Mouse (Mus musculus) midbrain, embryonic 16.5 days (tissue): ENCODE data around the gene Wdr45. TPM values are rescaled to one million over a fixed set of nuclear protein-coding genes. Genes with fewer than 3 reads are reported as not detected.
"Not testable (repeated sequence)": the region's sequence is repeated elsewhere in the genome, so short reads cannot be mapped to it uniquely, and the experiment has no call there.

ENCODE experiments used
- ATAC-seq: fragments of 200-750 bp; cut with Nextera tagmentation; 2 replicates; pipeline ENCODE4 v1.8.0; 2017; ENCODE audit warnings: moderate TSS enrichment
- H3K27ac ChIP-seq: fragments of 300-500 bp; sonication (generic); 2 replicates; pipeline ENCODE4 v1.5.1; 2014; ENCODE audit warnings: mild to moderate bottlenecking, low read length, mixed read lengths
- H3K27me3 ChIP-seq: fragments of 300-500 bp; sonication (generic); 2 replicates; pipeline ENCODE4 v1.6.1; 2014; ENCODE audit warnings: low read depth, low read length, mixed read lengths; ENCODE audit not compliant: control insufficient read depth, insufficient read depth
- H3K36me3 ChIP-seq: fragments of 300-500 bp; sonication (generic); 2 replicates; pipeline ENCODE4 v1.6.1; 2014; ENCODE audit warnings: mild to moderate bottlenecking, low read length, moderate library complexity, mixed read lengths; ENCODE audit not compliant: control insufficient read depth, insufficient read depth
- H3K4me1 ChIP-seq: fragments of 300-500 bp; sonication (generic); 2 replicates; pipeline ENCODE4 v1.6.1; 2014; ENCODE audit warnings: mild to moderate bottlenecking, low read length, mixed read lengths; ENCODE audit not compliant: control insufficient read depth, insufficient read depth
- H3K4me2 ChIP-seq: fragments of 300-500 bp; sonication (generic); 2 replicates; pipeline ENCODE4 v1.6.1; 2014; ENCODE audit warnings: mild to moderate bottlenecking, low read length, mixed read lengths
- H3K4me3 ChIP-seq: fragments of 300-500 bp; sonication (generic); 2 replicates; pipeline ENCODE4 v1.5.1; 2014; ENCODE audit warnings: low read depth, mild to moderate bottlenecking, low read length, moderate library complexity, mixed read lengths
- H3K9ac ChIP-seq: fragments of 300-500 bp; sonication (generic); 2 replicates; pipeline ENCODE4 v1.6.1; 2014; ENCODE audit warnings: low read depth, low read length, mixed read lengths
- H3K9me3 ChIP-seq: fragments of 300-500 bp; sonication (generic); replicated peaks from 2 replicates; pipeline ENCODE4 v1.6.1; 2014; ENCODE audit warnings: mild to moderate bottlenecking, low read length, mixed read lengths; ENCODE audit not compliant: control insufficient read depth, poor library complexity, severe bottlenecking
- WGBS: fragments of 180-500 bp; shearing (Covaris S2); extraction: QIAGEN DNeasy Blood & Tissue Kit; methylation state at CpG from one replicate; pipeline ENCODE4 v1.1.7; 2014; 5-methylcytosine and 5-hydroxymethylcytosine counted together
- polyA plus RNA-seq: library from polyadenylated mRNA; unstranded; fragments of >200 nt; fragmentation: Nextera tagmentation; extraction: Ambion mirVana; gene quantifications from 2 replicates; pipeline ENCODE4 v1.2.1, GENCODE M21; 2015

Wdr45 gene
- polyA plus RNA-seq, 1 experiment from 2014 or later: 30.8 TPM

GRCm38 (mm10) chrX:7696954-7697381, 17.2 kb upstream of the Wdr45 start, which contains the start of gene Gpkow:
TSS of gene Gpkow (plus strand) at chrX:7697131.
- no peaks in the 10 kb centered on the region for H3K36me3 ChIP-seq
- ATAC-seq: peak; percentile 97

GRCm38 (mm10) chrX:7713764-7714134, 384 bp upstream of the Wdr45 start:
- not testable (repeated sequence) for H3K9me3 ChIP-seq, H3K36me3 ChIP-seq, H3K27me3 ChIP-seq, H3K4me1 ChIP-seq, ATAC-seq, H3K9ac ChIP-seq, H3K27ac ChIP-seq
- peak overlapping the region; percentile 34 for H3K4me3 ChIP-seq
- 30% methylated on average over 4 of the region's 12 CpGs for WGBS
- H3K4me2 ChIP-seq: peak overlapping the region; percentile 43

More at GRCm38 (mm10) chrX:7696954-7697381, 17.2 kb upstream of the Wdr45 start, which contains the start of gene Gpkow:
- no peaks in the 10 kb centered on the region for H3K27me3 ChIP-seq
- peak within 1 kb of the TSS; percentile 70 for H3K27ac ChIP-seq
- H3K9ac ChIP-seq: peak within 1 kb of the TSS; percentile 55
- peak within 1 kb of the TSS; percentile 66 for H3K4me2 ChIP-seq
- peak within 1 kb of the TSS; percentile 55 for H3K4me3 ChIP-seq
- H3K4me1 ChIP-seq: peaks cover 3% of the 10 kb centered on the region; the same call in 1 of the 2 replicates
- 15% methylated on average over 33 of the region's 33 CpGs for WGBS
- no peaks in the 10 kb centered on the region for H3K9me3 ChIP-seq

DNA sequence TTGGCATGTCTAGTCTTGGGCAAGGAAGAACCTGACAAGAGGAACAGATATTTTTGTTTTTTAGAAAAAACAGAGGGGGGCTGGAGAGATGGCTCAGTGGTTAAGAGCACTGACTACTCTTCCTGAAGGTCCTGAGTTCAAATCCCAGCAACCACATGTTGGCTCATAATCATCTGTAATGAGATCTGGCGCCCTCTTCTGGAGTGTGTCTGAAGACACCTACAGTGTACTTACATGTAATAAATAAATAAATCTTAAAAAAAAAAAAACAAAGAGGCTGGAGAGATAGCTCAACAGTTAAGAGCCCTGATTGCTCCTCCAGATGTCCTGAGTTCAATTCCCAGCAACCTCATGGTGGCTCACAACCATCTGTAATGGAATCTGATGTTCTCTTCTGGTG, 1.9 kb downstream of the Wdr45 start:
- H3K4me3 ChIP-seq, H3K36me3 ChIP-seq, H3K9ac ChIP-seq, H3K9me3 ChIP-seq, H3K27ac ChIP-seq, H3K4me2 ChIP-seq, H3K4me1 ChIP-seq, ATAC-seq, H3K27me3 ChIP-seq: not testable (repeated sequence)
- 28% methylated on average over 1 of the region's 1 CpGs for WGBS

DNA sequence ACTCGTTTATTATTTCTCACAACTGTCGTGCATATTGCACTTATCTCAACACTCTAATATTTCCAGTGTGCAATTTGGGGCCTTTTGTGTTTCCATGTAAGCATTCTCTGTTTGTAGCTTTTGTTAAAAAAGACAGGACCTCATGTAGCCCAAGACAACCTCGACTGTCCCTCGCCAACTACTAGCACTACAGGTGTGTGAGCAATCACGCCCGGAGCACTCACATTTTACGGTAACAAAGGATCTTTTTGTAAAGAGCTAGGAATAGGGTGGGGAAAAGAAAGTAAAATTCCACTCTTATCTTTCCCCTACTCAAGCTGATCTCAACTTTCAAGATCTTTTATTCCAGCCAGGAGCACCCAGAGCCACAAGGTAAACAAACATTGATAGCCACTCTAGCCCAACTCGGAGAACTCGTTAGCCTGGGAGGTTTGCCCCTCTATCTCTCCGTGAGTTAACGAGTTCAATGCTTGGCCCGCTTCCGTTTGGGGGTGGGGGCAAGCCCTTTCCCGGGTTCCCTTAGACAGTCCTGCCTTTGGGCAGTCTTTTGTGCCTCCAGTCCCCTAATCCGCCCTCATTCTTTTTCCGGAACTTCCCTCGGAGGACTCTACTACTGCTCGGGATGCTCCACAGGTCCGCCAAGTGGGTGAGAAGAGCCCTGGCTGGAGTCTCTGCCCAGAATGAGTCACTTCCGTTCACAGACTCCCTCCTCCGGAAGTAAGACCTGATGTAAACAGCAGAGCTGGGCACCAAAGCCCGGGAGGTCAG, 7.6 kb downstream of the Wdr45 start, which contains the start of gene Gm45208:
Gm45208 (plus strand) TSS at position 732 of the 768 bp plus-strand sequence.
- Histone ChIP-seq H3K4me3 (peak within 1 kb of the TSS; percentile 57), H3K36me3 (no peaks in the 10 kb centered on the region), H3K9ac (peak within 1 kb of the TSS; percentile 70), H3K27me3 (no peaks in the 10 kb centered on the region), H3K9me3 (no peaks in the 10 kb centered on the region), H3K4me2 (peak within 1 kb of the TSS; percentile 75), H3K4me1 (peaks cover 6% of the 10 kb centered on the region), H3K27ac (peak within 1 kb of the TSS; percentile 93)
- 30% methylated on average over 22 of the region's 22 CpGs for WGBS
- peak; percentile 92 for ATAC-seq

DNA sequence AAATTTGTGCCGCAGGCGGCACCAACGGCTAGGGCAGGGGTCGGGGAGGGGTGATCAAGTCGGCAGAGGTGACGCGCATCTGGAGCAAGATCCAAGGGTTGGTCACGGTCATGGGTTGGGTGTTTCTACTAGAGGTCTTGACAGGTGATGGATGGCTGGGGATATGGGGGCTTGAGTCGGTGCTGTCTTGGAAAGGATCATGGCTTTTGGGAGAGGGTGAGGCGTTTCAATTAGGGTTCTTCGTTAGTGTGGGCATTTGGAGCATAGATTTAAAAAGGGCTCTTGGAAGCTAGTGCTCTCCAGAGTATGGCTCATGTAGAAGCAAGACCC, 8.1 kb downstream of the Wdr45 start:
- Histone ChIP-seq H3K9ac (peak overlapping the region; percentile 70), H3K4me2 (peak overlapping the region; percentile 75), H3K27ac (peak overlapping the region; percentile 93), H3K27me3 (no peaks in the 10 kb centered on the region), H3K36me3 (no peaks in the 10 kb centered on the region), H3K4me3 (peak overlapping the region; percentile 57), H3K9me3 (no peaks in the 10 kb centered on the region), H3K4me1 (peaks cover 6% of the 10 kb centered on the region)
- peak; percentile 52 for ATAC-seq
- 30% methylated on average over 11 of the region's 11 CpGs for WGBS

DNA sequence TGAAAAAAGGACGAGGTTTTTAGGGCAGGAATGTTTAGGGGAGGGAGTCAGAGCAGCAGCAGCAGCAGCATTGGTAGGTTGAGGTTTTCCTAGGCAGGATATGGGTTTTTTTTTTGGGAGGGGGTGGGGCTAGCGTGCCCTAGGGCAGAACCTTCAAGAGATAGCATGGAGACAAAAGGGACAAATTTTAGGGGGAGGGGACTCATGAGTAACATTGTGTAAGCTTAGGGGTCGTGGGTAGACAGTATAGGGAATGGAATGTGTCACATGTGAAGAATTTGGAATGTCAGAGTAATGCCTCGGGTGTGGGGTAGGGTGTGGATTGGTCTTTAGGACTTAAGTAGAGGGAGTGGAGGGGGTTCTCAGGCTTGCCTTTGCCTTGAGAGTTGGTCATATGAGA, 8.6 kb downstream of the Wdr45 start:
- no peak overlapping the region; the same call in 1 of the 2 replicates for H3K9ac ChIP-seq
- no peaks in the 10 kb centered on the region for H3K9me3 ChIP-seq
- H3K27ac ChIP-seq: no peak overlapping the region
- peak overlapping the region; percentile 57 for H3K4me3 ChIP-seq
- peak overlapping the region; percentile 75 for H3K4me2 ChIP-seq
- H3K36me3 ChIP-seq: no peaks in the 10 kb centered on the region
- peaks cover 7% of the 10 kb centered on the region for H3K4me1 ChIP-seq
- ATAC-seq: no peak
- no peaks in the 10 kb centered on the region for H3K27me3 ChIP-seq
- WGBS: 34% methylated on average over 4 of the region's 4 CpGs

DNA sequence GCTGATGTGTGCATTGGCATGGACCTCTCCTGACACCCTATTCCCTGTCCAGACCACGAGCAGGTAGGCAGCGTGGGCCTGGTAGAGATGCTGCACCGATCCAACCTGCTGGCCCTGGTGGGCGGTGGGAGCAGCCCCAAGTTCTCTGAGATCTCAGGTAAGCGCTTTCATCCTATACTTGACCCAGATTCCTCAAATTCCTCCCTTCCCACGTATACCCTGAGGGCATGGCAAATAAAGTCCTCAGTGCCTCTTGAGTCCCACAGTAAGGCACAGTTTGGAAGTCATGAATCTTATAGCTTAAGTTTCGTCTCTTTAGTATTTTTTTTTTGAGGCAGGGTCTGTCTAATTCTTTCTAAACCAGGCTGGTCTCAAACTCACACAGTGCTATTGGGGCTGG, 10.0 kb downstream of the Wdr45 start:
- no peak overlapping the region for H3K4me3 ChIP-seq
- ATAC-seq: no peak
- H3K4me2 ChIP-seq: no peak overlapping the region
- H3K9me3 ChIP-seq: no peaks in the 10 kb centered on the region
- H3K36me3 ChIP-seq: no peaks in the 10 kb centered on the region
- no peaks in the 10 kb centered on the region for H3K27me3 ChIP-seq
- WGBS: 76% methylated on average over 7 of the region's 7 CpGs
- no peak overlapping the region for H3K27ac ChIP-seq
- H3K9ac ChIP-seq: no peak overlapping the region
- H3K4me1 ChIP-seq: peaks cover 9% of the 10 kb centered on the region

DNA sequence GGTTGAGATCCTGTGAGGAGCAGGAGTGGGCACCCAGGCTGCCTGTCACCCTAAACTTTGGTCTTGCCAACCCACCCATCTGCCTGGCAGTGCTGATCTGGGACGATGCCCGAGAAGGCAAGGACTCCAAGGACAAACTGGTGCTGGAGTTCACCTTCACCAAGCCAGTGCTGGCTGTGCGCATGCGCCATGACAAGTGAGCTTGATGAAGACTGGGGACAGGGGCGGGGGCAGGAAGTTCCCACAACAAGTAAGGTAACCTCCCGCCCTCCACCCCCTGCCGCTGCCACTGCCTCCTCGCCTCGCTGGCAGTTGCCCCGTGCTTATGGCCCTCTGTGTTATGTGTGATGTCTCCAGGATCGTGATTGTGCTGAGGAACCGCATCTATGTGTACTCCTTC, 11.7 kb downstream of the Wdr45 start:
- no peak for ATAC-seq
- Histone ChIP-seq H3K4me2 (no peak overlapping the region), H3K4me1 (peaks cover 12% of the 10 kb centered on the region), H3K4me3 (no peak overlapping the region), H3K36me3 (no peaks in the 10 kb centered on the region), H3K27ac (no peak overlapping the region), H3K27me3 (no peaks in the 10 kb centered on the region), H3K9ac (no peak overlapping the region), H3K9me3 (no peaks in the 10 kb centered on the region)
- WGBS: 86% methylated on average over 12 of the region's 12 CpGs

GRCm38 (mm10) chrX:7727176-7727575, 13.0 kb downstream of the Wdr45 start:
- H3K4me1 ChIP-seq: peaks cover 12% of the 10 kb centered on the region
- no peak overlapping the region for H3K27ac ChIP-seq
- no peak overlapping the region for H3K4me2 ChIP-seq
- no peak overlapping the region for H3K9ac ChIP-seq
- H3K9me3 ChIP-seq: no peaks in the 10 kb centered on the region
- ATAC-seq: no peak
- no peaks in the 10 kb centered on the region for H3K36me3 ChIP-seq
- 91% methylated on average over 13 of the region's 13 CpGs for WGBS
- no peaks in the 10 kb centered on the region for H3K27me3 ChIP-seq
- H3K4me3 ChIP-seq: no peak overlapping the region
